Mouse (Mus musculus): ENCODE results near the gene 1700029I15Rik. TPM values are rescaled to one million over a fixed set of nuclear protein-coding genes. Genes with fewer than 3 reads are reported as not detected.

1700029I15Rik gene
- polyA plus RNA-seq, 1 experiment from 2014 or later = 9.5 TPM

DNA sequence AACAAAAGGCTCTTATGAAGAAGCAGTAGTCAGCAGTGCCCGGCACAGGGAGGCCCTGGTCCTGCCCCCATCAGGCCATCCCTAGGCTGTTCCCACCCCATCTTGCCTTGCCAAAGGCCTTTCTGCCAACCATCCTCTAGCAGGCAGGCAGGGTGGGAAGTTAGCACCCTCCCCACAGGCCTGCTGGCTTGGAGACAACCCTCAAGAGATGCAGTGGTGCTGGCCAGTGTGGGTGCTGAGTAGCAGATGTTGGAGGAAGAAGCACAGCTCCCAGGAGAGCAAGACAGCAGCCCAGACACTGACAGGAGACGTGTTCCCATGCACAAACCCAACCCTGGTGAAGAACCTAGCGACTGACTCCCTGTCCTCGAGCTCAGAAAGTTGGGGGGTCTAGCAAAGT lies 5.3 kb downstream of the 1700029I15Rik start:
- peak overlapping the region; percentile 78 for H3K9ac ChIP-seq (ENCODE audit: low read depth, low read length)
- H3K27ac ChIP-seq (ENCODE audit: low read length) = 0 out of 2 replicates have a peak overlapping the region, but pooled peaks have one; percentile 94
- no peak for ATAC-seq
- H3K36me3 ChIP-seq (ENCODE audit: control insufficient read depth, insufficient read depth, low read length) = peaks cover 36% of the 10 kb centered on the region
- H3K27me3 ChIP-seq (ENCODE audit: control insufficient read depth, insufficient read depth, low read depth, low read length) = no peaks in the 10 kb centered on the region
- peaks cover 37% of the 10 kb centered on the region for H3K4me1 ChIP-seq (ENCODE audit: control insufficient read depth, insufficient read depth, low read length)
- H3K4me2 ChIP-seq (ENCODE audit: low read length) = peak overlapping the region; percentile 73
- H3K4me3 ChIP-seq (ENCODE audit: low read depth, low read length) = peak overlapping the region; percentile 67; the same call in 1 of the 2 replicates
- WGBS = 71% methylated on average over 4 of the region's 4 CpGs
- H3K9me3 ChIP-seq (replicated peaks; ENCODE audit: control insufficient read depth, low read length, poor library complexity, severe bottlenecking) = no peaks in the 10 kb centered on the region

DNA sequence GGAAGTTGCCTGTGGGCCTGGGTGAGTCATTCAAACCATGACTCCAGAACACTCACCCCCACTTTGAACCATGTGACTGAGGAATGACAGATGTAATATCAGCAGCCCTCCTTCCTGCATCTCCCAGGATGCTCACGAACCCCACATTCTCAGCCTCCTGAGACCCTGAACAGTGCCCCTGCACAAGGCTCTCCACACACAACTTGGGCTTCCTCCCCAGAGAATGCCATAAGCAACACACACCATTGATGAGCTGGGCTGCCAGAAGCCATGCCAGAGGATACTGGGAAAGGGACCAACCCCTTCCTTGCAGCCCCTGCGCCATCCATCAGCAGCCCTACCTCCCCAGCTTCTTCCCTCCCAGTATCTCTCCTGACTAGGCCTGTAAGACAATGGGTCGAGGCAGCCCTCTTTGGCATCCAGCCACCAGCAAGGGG lies 5.8 kb downstream of the 1700029I15Rik start:
- no peaks in the 10 kb centered on the region for H3K27me3 ChIP-seq (ENCODE audit: control insufficient read depth, insufficient read depth, low read depth, low read length)
- peaks cover 42% of the 10 kb centered on the region for H3K4me1 ChIP-seq (ENCODE audit: control insufficient read depth, insufficient read depth, low read length)
- peaks cover 33% of the 10 kb centered on the region for H3K36me3 ChIP-seq (ENCODE audit: control insufficient read depth, insufficient read depth, low read length)
- WGBS = 32% methylated on average over 3 of the region's 3 CpGs
- H3K9me3 ChIP-seq (replicated peaks; ENCODE audit: control insufficient read depth, low read length, poor library complexity, severe bottlenecking) = no peaks in the 10 kb centered on the region
- peak overlapping the region; percentile 73 for H3K4me2 ChIP-seq (ENCODE audit: low read length)
- H3K4me3 ChIP-seq (ENCODE audit: low read depth, low read length) = peak overlapping the region; percentile 67
- ATAC-seq = no peak
- H3K27ac ChIP-seq (ENCODE audit: low read length) = peak overlapping the region; percentile 94
- peak overlapping the region; percentile 78 for H3K9ac ChIP-seq (ENCODE audit: low read depth, low read length)

DNA sequence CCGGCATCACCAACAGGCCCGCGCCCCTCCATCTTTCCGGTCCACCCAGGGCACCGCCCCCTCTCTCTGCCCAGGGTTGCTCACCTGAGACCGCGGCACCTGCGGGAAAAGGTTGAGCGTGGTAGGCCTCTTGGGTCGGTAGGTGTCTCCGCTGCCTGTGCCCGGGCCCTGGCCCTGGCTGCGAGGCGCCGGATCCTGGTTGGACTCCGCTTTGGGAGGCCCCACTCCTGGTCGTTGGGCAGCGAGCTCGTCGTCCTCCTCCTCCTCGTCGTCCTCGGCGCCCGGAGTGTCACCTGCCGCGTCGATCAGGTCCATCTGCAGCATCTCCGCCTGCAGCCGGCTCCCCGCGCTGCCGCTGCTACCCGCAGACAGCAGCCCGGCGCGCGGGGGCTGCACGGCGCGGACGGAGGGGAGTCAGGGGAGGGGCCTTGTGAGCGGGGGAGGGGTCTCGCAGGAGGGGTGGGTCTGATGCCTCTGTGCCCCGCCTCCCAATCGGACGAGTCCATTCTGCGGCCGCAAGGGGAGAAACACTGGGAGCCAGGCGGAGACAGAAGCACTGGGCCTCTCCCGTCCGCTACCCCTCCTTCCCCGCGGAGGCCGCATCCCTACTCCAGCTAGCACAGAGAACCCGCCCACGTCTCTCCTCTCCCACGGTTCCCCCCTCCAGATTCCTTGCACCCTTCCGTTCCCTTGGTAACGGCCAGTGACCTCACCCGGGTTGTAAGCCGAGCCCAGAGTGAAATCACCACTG lies 6.7 kb downstream of the 1700029I15Rik start:
- peak; percentile 89 for ATAC-seq
- peak overlapping the region; percentile 67 for H3K4me3 ChIP-seq (ENCODE audit: low read depth, low read length)
- H3K4me2 ChIP-seq (ENCODE audit: low read length) = peak overlapping the region; percentile 73
- H3K27ac ChIP-seq (ENCODE audit: low read length) = peak overlapping the region; percentile 94
- H3K9ac ChIP-seq (ENCODE audit: low read depth, low read length) = peak overlapping the region; percentile 78
- under 1% methylated on average over 60 of the region's 62 CpGs for WGBS
- H3K36me3 ChIP-seq (ENCODE audit: control insufficient read depth, insufficient read depth, low read length) = peaks cover 23% of the 10 kb centered on the region
- no peaks in the 10 kb centered on the region for H3K27me3 ChIP-seq (ENCODE audit: control insufficient read depth, insufficient read depth, low read depth, low read length)
- no peaks in the 10 kb centered on the region for H3K9me3 ChIP-seq (replicated peaks; ENCODE audit: control insufficient read depth, low read length, poor library complexity, severe bottlenecking)
- peaks cover 45% of the 10 kb centered on the region for H3K4me1 ChIP-seq (ENCODE audit: control insufficient read depth, insufficient read depth, low read length)

DNA sequence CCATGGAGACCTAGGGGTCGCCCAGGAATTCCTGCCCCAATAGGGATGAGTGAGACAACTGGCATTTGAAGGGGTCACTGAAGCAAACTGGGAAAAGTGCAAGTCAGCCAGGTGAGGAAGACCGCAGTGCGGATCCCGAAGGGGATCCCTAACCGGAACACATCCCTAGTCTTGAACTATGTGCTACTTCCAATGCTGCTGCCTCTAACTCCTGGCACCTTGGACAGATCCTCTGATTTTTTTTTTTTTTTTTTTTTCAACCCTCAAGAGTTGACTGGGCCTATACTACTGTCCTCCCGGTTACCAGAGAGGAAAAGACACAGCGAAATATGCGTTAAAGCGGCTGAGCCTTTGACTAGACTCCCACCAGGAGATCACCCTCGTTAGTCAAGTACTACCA lies 7.3 kb downstream of the 1700029I15Rik start:
- no peak; the same call in 1 of the 2 replicates for ATAC-seq
- Histone ChIP-seq H3K36me3 (ENCODE audit: control insufficient read depth, insufficient read depth, low read length) (peaks cover 20% of the 10 kb centered on the region), H3K27me3 (ENCODE audit: control insufficient read depth, insufficient read depth, low read depth, low read length) (no peaks in the 10 kb centered on the region), H3K4me3 (ENCODE audit: low read depth, low read length) (peak overlapping the region; percentile 67), H3K9me3 (replicated peaks; ENCODE audit: control insufficient read depth, low read length, poor library complexity, severe bottlenecking) (no peaks in the 10 kb centered on the region), H3K27ac (ENCODE audit: low read length) (peak overlapping the region; percentile 94), H3K9ac (ENCODE audit: low read depth, low read length) (peak overlapping the region; percentile 78), H3K4me2 (ENCODE audit: low read length) (peak overlapping the region; percentile 73), H3K4me1 (ENCODE audit: control insufficient read depth, insufficient read depth, low read length) (peaks cover 45% of the 10 kb centered on the region)
- 2% methylated on average over 10 of the region's 10 CpGs for WGBS

DNA sequence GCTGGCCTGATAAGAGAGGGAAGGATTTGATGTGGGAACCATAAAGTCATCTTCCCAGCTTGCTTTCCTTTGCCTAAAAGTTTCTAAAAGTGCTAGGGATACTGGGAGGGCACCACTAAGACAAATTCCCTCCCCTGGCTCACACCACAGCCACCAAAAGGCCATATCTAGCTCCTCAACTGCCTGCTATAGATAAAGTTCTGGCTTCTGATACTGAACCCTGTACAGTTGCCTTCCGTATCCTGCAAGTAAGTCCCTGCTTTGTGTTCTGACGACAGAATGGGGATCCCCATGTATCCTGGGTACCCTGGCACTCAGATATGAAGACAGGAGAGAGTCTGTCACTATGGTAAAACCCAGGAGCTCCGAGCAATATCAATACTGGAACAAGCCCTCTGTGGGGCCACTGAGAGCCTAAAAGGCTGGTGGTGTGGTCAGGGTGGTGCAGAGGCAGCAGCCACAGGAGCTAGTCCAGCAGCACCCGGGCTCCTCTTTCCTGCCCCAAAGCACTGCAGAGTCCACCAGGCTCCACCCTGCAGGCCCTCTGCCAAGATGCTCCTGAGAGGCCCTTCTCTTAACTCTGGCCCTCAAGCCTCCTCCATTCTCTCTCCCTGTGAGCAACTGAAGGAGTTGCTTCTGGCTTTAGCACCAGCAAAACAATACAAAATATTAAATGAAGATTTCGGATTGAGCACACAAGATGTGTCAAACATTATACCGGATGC lies 8.0 kb downstream of the 1700029I15Rik start:
- Histone ChIP-seq H3K4me1 (ENCODE audit: control insufficient read depth, insufficient read depth, low read length) (peaks cover 45% of the 10 kb centered on the region), H3K4me2 (ENCODE audit: low read length) (no peak overlapping the region; the same call in 1 of the 2 replicates), H3K9ac (ENCODE audit: low read depth, low read length) (no peak overlapping the region), H3K4me3 (ENCODE audit: low read depth, low read length) (no peak overlapping the region), H3K36me3 (ENCODE audit: control insufficient read depth, insufficient read depth, low read length) (peaks cover 19% of the 10 kb centered on the region), H3K27me3 (ENCODE audit: control insufficient read depth, insufficient read depth, low read depth, low read length) (no peaks in the 10 kb centered on the region), H3K9me3 (replicated peaks; ENCODE audit: control insufficient read depth, low read length, poor library complexity, severe bottlenecking) (no peaks in the 10 kb centered on the region), H3K27ac (ENCODE audit: low read length) (peak overlapping the region; percentile 94)
- no peak for ATAC-seq
- WGBS = 74% methylated on average over 6 of the region's 6 CpGs

DNA sequence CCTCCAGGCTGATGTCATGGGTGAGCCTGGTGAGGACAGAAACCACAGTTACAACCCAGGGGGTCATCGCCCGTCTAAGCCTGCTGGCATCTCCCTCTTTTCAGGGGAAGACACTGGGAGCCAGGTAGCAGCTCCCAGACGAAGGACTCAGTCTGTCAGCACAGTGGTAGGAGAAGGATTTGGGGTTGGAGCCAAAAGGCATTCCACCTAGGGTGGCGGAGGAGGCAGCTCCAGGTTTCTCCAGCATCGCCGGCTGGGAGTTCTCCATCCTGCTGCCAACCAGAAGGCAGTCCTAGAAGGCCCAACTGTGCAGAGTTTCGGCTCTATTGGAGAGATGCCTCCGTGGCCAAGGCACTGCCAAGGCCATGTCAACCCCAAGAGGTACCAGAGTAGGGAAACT lies 8.8 kb downstream of the 1700029I15Rik start:
- H3K4me3 ChIP-seq (ENCODE audit: low read depth, low read length) = no peak overlapping the region
- 90% methylated on average over 8 of the region's 8 CpGs for WGBS
- no peak overlapping the region for H3K4me2 ChIP-seq (ENCODE audit: low read length)
- H3K27me3 ChIP-seq (ENCODE audit: control insufficient read depth, insufficient read depth, low read depth, low read length) = no peaks in the 10 kb centered on the region
- ATAC-seq = no peak
- H3K36me3 ChIP-seq (ENCODE audit: control insufficient read depth, insufficient read depth, low read length) = peaks cover 12% of the 10 kb centered on the region
- no peak overlapping the region for H3K27ac ChIP-seq (ENCODE audit: low read length)
- H3K9me3 ChIP-seq (replicated peaks; ENCODE audit: control insufficient read depth, low read length, poor library complexity, severe bottlenecking) = no peaks in the 10 kb centered on the region
- H3K4me1 ChIP-seq (ENCODE audit: control insufficient read depth, insufficient read depth, low read length) = peaks cover 45% of the 10 kb centered on the region
- no peak overlapping the region for H3K9ac ChIP-seq (ENCODE audit: low read depth, low read length)

DNA sequence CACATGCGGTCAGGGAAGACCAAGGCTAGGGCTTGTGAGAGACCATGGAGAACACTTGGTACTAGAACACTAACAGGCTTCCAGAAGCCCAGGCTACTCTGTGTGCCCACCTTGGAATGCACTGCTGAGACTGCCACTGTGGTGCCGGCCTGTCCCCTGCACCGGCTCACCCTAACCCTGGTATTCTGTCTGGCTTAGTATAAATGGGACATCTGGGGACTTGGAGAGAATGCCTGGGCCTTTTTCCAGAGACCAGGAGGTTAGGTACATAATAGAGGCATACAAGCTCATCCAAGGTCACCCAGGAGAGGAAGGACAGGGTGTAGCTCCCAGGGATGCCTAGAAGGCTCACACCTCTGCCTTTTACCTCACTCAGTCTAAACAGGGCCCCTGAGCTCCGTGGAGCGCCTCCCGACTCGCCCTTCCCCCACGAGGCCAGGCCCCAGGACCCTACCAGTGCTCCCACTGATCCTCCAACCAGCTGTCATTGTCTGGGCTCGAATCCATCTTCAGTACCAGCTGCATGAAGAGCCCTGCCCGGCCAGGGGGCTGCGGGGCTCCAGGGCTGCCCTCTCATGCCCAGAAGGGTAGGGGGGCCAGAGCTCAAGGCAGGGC lies 9.5 kb downstream of the 1700029I15Rik start:
- Histone ChIP-seq H3K27ac (ENCODE audit: low read length) (peak overlapping the region; percentile 62), H3K4me2 (ENCODE audit: low read length) (peak overlapping the region; percentile 57), H3K9ac (ENCODE audit: low read depth, low read length) (peak overlapping the region; percentile 59), H3K9me3 (replicated peaks; ENCODE audit: control insufficient read depth, low read length, poor library complexity, severe bottlenecking) (no peaks in the 10 kb centered on the region), H3K4me1 (ENCODE audit: control insufficient read depth, insufficient read depth, low read length) (peaks cover 45% of the 10 kb centered on the region), H3K4me3 (ENCODE audit: low read depth, low read length) (peak overlapping the region; percentile 31), H3K36me3 (ENCODE audit: control insufficient read depth, insufficient read depth, low read length) (peaks cover 5% of the 10 kb centered on the region), H3K27me3 (ENCODE audit: control insufficient read depth, insufficient read depth, low read depth, low read length) (no peaks in the 10 kb centered on the region)
- WGBS = 14% methylated on average over 10 of the region's 11 CpGs
- ATAC-seq = no peak

DNA sequence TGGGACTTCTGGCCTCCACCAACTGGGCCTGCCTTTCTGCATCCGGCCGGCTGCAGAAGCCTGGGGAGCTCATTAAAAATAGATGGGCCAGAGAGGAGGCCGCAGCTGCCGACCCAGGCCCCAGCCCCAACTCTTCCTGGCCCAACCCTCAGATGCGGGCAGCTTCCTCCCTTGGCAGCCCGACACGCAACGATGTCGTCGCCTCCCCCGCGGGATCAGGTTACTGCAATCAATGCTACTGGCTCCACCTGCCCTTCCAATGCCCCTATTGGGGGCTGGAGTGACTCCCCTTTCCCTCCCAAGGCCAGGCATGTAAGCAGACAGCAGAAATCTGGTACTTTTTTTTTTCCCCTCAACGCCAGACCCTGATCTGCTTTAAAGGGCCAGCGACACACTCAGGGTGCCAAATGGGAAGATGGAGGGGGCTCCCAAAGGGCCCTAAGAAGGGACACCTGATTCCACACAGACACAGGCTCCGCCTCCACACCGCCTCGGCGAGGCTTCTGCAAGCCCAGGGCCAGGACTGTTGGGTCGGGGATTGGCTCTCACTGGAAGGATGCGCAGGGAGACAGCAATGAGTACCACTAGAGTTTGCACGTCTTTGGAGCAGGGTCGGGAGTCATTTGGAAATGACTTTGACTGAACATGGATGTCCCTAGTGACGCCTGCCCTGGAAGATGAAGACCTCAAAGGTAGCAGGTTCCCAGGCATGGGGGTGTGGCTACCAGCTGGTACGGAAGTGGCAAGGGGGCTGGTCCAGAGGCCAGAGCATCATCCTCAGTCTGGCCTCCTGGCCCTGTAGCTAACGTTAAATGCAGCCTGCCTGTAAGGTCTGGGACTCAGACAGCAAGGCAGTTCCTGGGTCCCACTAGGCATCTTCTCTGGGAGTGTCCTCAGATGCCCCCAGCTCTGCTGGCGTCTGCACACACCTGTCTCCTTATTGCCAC lies 10.3 kb downstream of the 1700029I15Rik start:
- Histone ChIP-seq H3K36me3 (ENCODE audit: control insufficient read depth, insufficient read depth, low read length) (no peaks in the 10 kb centered on the region), H3K9ac (ENCODE audit: low read depth, low read length) (peak overlapping the region; percentile 59), H3K4me1 (ENCODE audit: control insufficient read depth, insufficient read depth, low read length) (peaks cover 48% of the 10 kb centered on the region), H3K27ac (ENCODE audit: low read length) (peak overlapping the region; percentile 62), H3K27me3 (ENCODE audit: control insufficient read depth, insufficient read depth, low read depth, low read length) (no peaks in the 10 kb centered on the region), H3K4me3 (ENCODE audit: low read depth, low read length) (peak overlapping the region; percentile 31), H3K9me3 (replicated peaks; ENCODE audit: control insufficient read depth, low read length, poor library complexity, severe bottlenecking) (no peaks in the 10 kb centered on the region), H3K4me2 (ENCODE audit: low read length) (peak overlapping the region; percentile 57)
- ATAC-seq = no peak
- WGBS = 7% methylated on average over 26 of the region's 26 CpGs

All from midbrain, embryonic 16.5 days (tissue).